Mouse (Mus musculus): ENCODE measurements at regions not wholly inside any gene's neighbourhood (a gene's known extent, or its start where the extent isn't known, plus 50 kb on each side); places are given as distances from the start of the nearest gene placed in this dataset.

DNA sequence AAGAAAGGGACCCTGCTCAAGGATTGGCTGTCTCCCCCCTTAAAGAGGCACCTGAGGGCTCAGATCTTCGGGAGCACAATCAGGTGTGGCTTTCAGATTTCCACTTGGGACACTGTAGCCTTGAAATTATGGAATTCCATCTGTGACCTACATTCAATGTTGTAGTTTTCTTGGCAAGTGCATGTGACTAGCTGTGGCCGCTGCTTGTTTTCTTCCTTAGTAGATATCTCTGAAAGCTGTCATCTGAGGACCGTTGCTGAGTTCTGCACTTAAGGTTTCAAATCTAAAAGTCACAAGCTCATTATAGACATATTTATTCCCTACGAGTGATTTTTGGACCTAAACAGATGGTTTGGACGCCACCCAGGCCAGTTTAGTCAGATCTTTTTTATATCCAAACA, 531.3 kb downstream of the Rnf144a start:
- ATAC-seq (replicated peaks in 1 of 2; ENCODE audit: insufficient read depth in 1 of 2, low FRiP score in 2 of 2, low TSS enrichment in 1 of 2, low read depth in 1 of 2, poor library complexity in 2 of 2, severe bottlenecking in 2 of 2): no peak

DNA sequence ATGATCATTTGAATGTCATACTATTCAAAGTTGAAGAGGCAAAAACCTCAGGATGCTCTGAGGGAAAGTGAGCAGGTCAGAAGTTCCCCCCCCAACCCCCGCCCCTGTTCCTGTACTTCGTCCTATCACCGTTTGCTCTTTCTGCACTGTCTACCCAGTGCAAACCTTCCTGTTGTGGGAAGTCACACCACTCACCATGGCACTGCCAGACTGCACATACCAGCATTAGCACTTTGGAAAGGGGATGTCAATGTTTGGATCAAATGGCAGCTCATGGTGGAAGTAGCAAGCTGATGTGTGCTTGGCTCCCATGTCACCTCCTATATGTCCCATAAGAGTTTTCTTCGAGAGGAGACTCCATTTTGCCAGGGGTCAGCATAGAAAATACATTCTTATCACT, 543.2 kb downstream of the Rnf144a start:
- no peak for ATAC-seq (replicated peaks in 1 of 2; ENCODE audit: insufficient read depth in 1 of 2, low FRiP score in 2 of 2, low TSS enrichment in 1 of 2, low read depth in 1 of 2, poor library complexity in 2 of 2, severe bottlenecking in 2 of 2)

DNA sequence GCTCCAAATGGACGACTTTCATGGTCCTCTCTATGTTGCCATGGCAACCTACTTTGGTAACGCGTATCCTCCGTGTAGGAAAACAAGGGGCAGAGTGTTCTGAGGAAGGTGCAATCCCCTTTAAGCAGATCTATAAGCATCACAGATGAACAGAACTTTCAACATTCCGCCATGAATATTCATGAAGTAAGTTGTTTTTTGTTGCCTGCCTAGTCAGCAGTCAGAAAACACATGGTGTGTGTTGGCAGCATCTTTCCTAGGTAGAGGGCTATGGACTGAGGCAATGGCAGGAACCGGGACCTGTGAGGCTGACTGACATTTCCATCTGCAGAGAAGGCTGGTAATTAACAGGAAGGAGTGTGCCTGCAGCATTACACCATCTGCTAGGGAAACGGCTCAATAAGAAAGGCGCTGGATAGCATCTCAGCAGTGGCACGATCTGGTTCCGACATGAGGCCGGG, 544.0 kb downstream of the Rnf144a start:
- no peak for ATAC-seq (replicated peaks in 1 of 2; ENCODE audit: insufficient read depth in 1 of 2, low FRiP score in 2 of 2, low TSS enrichment in 1 of 2, low read depth in 1 of 2, poor library complexity in 2 of 2, severe bottlenecking in 2 of 2)

GRCm38 (mm10) chr12:25869846-25870245, 545.2 kb downstream of the Rnf144a start:
- ATAC-seq (replicated peaks in 1 of 2; ENCODE audit: insufficient read depth in 1 of 2, low FRiP score in 2 of 2, low TSS enrichment in 1 of 2, low read depth in 1 of 2, poor library complexity in 2 of 2, severe bottlenecking in 2 of 2): no peak

DNA sequence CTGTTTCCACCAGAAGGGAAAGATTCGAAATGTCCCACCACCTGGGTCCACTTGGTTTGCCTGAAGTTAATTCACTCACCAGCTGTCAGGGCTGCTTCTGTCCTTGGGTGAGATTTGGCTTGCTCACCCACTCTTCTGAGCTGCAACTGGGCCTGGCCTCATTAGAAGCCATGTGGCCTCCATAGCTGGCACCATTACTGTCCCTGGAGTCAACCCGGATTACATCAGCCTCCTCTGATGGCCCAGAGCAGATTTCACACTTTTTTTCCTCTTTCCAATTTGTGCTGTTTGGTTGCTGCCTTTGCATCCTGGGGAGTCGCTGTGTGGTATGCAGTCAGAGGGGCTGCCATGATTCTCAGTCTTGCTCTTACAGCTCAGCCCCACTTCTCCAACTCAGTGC, 550.0 kb downstream of the Rnf144a start:
- no peak for ATAC-seq (replicated peaks in 1 of 2; ENCODE audit: insufficient read depth in 1 of 2, low FRiP score in 2 of 2, low TSS enrichment in 1 of 2, low read depth in 1 of 2, poor library complexity in 2 of 2, severe bottlenecking in 2 of 2)

DNA sequence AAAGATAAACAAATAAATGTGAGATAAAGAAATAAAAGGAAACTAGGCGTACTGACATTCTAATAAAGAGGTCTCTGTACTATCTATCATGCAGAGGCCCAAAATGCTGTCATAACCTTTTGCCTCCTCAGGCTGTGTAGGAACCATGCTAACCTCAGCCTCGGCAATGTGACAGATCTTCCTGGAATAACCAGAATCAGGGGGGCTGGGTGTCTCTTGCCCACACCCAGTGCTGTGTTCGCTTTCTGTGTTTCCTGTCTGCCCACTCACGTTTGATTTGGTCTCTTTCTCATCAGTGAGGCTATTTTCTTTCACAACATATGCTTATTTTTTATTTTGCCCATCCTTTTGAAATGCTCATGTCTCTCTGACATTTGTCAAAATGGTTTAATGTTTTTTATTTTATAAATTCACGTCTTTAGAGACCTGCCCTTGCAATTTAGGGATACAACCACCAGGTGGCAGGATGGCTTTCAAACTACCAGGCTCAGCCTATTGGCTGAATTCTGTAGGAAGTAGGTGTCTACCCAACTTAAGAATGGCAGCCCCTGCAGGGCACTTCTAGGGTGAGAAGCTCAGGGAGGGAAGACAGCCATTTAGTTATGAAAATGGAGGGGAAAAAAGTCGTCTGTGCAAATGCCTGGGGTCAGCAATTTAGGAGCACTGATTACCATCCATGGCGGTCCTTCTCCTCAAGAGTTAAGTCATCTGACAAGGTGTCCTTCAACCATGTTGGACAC, 550.8 kb downstream of the Rnf144a start:
- peak; percentile 46 to 62; a peak in 2 of 4 replicates for ATAC-seq (replicated peaks in 1 of 2; ENCODE audit: insufficient read depth in 1 of 2, low FRiP score in 2 of 2, low TSS enrichment in 1 of 2, low read depth in 1 of 2, poor library complexity in 2 of 2, severe bottlenecking in 2 of 2)

DNA sequence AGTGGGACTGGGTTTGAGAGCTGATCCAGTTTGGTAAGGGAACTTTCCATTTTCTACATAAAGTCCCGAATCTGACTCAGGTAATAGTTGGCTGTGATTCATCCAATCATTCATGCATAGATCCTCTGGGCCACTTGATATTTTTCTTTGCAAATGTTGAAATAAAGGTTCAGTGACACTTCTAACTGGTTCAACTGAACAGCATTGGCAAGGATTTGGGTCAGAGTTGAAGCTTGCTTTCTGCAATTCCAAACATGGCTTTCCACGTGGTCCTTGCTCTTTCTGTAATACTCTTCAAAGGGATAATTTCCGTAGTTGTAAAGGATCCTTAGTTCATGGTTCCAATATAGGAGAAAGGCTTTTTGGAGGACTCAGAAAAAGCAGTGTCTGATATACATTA, 554.0 kb downstream of the Rnf144a start:
- ATAC-seq (replicated peaks in 1 of 2; ENCODE audit: insufficient read depth in 1 of 2, low FRiP score in 2 of 2, low TSS enrichment in 1 of 2, low read depth in 1 of 2, poor library complexity in 2 of 2, severe bottlenecking in 2 of 2): no peak

GRCm38 (mm10) chr12:25858397-25858796, 556.7 kb downstream of the Rnf144a start:
- no peak for ATAC-seq (replicated peaks in 1 of 2; ENCODE audit: insufficient read depth in 1 of 2, low FRiP score in 2 of 2, low TSS enrichment in 1 of 2, low read depth in 1 of 2, poor library complexity in 2 of 2, severe bottlenecking in 2 of 2)

- no peak for ATAC-seq (replicated peaks in 1 of 2; ENCODE audit: insufficient read depth in 1 of 2, low FRiP score in 2 of 2, low TSS enrichment in 1 of 2, low read depth in 1 of 2, poor library complexity in 2 of 2, severe bottlenecking in 2 of 2)
These were observed 585.0 kb downstream of the Rnf144a start for GRCm38 (mm10) chr12:25830057-25830456.

GRCm38 (mm10) chr12:25827961-25828360, 587.1 kb downstream of the Rnf144a start:
- no peak for ATAC-seq (replicated peaks in 1 of 2; ENCODE audit: insufficient read depth in 1 of 2, low FRiP score in 2 of 2, low TSS enrichment in 1 of 2, low read depth in 1 of 2, poor library complexity in 2 of 2, severe bottlenecking in 2 of 2)

DNA sequence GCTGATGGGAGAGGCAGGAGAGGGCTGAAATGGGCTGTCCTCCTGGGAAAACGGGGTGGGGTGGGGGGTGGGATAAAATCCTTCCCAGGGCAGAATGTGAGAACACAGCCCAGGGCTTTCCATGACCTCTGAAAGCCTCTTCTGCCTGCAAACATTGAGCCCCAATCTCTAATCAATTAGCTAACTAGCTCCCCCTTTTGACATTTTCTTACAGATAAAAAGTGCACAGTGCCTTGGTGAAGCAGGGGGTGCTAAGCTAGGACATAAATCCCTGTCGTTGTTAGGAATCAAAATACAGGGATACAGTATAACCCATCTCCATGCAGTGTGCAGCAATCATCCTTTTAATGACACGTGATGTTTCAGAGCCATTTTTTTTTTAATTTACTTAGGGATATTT, 588.1 kb downstream of the Rnf144a start:
- no peak for ATAC-seq (replicated peaks in 1 of 2; ENCODE audit: insufficient read depth in 1 of 2, low FRiP score in 2 of 2, low TSS enrichment in 1 of 2, low read depth in 1 of 2, poor library complexity in 2 of 2, severe bottlenecking in 2 of 2)

GRCm38 (mm10) chr12:25826451-25826850, 588.6 kb downstream of the Rnf144a start:
- no peak for ATAC-seq (replicated peaks in 1 of 2; ENCODE audit: insufficient read depth in 1 of 2, low FRiP score in 2 of 2, low TSS enrichment in 1 of 2, low read depth in 1 of 2, poor library complexity in 2 of 2, severe bottlenecking in 2 of 2)

DNA sequence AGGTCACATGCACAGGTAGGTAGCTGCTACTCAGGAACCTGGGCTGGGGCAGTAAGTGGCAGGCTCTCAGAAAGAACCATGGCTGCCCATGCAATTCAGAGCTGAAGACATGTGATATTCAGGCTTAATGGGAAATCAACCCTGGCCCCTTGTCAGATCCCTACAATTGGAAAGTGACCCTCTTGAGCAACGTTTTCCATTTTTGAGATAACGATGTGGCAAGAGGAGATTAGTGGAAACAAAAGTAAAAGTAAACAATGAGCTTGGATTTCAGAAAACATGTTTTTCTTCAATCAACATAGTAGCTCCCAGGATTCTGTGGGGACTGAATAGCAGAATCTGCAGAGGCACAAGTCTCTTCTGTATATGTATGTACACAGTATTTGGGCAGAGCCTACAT, 598.8 kb downstream of the Rnf144a start:
- ATAC-seq (replicated peaks in 1 of 2; ENCODE audit: insufficient read depth in 1 of 2, low FRiP score in 2 of 2, low TSS enrichment in 1 of 2, low read depth in 1 of 2, poor library complexity in 2 of 2, severe bottlenecking in 2 of 2): no peak

DNA sequence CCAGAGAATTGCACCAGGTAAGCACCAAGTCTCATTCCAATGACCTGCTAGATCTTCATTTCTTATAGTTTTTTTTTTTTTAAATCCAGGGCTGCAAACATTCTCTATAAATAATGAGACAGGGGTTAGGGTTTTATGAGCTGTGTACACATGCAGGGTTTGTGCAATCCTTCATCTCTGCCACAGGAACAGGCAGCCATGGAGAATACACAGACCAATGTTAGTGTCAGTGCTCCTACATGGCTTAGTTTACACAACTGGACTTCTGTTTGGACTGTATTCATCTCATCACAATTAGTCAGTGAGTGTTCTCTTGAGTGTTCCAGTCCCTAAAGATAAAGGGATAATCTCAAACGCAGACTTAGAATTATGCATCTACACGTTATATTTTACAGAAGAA, 620.0 kb downstream of the Rnf144a start:
- no peak for ATAC-seq (replicated peaks in 1 of 2; ENCODE audit: insufficient read depth in 1 of 2, low FRiP score in 2 of 2, low TSS enrichment in 1 of 2, low read depth in 1 of 2, poor library complexity in 2 of 2, severe bottlenecking in 2 of 2)

GRCm38 (mm10) chr12:25794571-25794970, 620.5 kb downstream of the Rnf144a start:
- no peak for ATAC-seq (replicated peaks in 1 of 2; ENCODE audit: insufficient read depth in 1 of 2, low FRiP score in 2 of 2, low TSS enrichment in 1 of 2, low read depth in 1 of 2, poor library complexity in 2 of 2, severe bottlenecking in 2 of 2)

GRCm38 (mm10) chr12:25792571-25793075, 622.4 kb downstream of the Rnf144a start:
- no peak for ATAC-seq (replicated peaks in 1 of 2; ENCODE audit: insufficient read depth in 1 of 2, low FRiP score in 2 of 2, low TSS enrichment in 1 of 2, low read depth in 1 of 2, poor library complexity in 2 of 2, severe bottlenecking in 2 of 2)

DNA sequence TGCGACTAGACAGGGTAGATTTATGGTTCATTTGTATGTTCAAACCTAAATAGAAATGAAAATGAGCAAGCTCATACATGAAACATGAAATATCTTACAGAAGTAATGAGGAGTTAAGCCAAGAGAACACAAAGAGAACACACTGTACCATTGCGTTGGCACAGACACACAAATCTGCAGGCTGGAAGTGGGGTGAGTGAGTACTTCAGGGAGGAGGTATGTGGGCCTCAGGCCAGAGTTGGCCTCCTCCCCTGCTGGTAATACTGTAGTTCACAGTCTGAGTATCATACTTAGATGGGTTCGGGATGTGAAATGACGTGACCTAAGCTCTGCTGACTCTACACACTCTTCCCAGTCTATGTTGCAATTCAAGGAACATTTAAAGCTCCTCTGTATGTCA, 624.1 kb downstream of the Rnf144a start:
- no peak for ATAC-seq (replicated peaks in 1 of 2; ENCODE audit: insufficient read depth in 1 of 2, low FRiP score in 2 of 2, low TSS enrichment in 1 of 2, low read depth in 1 of 2, poor library complexity in 2 of 2, severe bottlenecking in 2 of 2)

GRCm38 (mm10) chr12:25785646-25786606, 629.1 kb downstream of the Rnf144a start:
- ATAC-seq (replicated peaks in 1 of 2; ENCODE audit: insufficient read depth in 1 of 2, low FRiP score in 2 of 2, low TSS enrichment in 1 of 2, low read depth in 1 of 2, poor library complexity in 2 of 2, severe bottlenecking in 2 of 2): no peak
